Mouse (Mus musculus): Measurements from ENCODE around the gene Syndig1.

The Syndig1 gene

DNA sequence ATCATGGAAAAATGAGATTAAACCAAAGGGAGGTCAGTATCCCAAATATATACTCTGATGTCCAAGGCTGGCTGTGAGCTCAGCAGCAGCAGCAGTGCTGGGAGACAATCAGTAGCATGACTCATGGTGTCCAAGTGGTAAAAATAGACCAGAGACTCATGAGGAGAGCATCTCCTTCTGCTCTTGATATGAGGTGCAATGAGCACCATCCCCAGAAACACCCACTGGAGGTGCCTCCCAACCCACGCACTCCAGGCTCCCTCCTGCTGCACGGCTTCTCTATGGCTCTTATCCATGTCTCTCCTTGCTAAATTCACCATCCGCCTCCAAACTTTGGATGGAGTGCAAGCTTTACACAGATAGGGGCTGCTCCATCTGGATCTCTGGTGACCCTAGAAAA is 44.3 kb downstream of the Syndig1 start:
- no peak for DNase-seq (ENCODE audit: extremely low read depth, low read depth)

DNA sequence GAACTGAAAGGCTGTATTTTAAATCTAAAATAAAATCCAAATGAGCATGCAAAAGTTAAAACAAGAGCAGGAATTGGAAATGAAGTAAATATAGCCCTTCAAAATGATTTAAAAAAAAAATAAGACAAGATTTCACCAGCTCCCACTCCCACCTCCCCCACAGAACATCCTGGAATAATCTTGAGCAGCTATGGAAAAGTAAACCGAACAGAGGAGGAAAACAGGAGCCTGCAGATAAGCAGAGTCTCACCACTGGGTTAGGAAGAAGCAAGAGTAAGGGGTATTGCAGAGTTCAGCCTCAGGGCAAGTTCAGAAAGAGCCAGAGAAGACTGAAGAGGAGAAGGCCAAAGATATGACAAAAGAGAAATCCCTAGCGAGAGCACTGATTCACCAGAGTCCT is 48.9 kb downstream of the Syndig1 start:
- DNase-seq (ENCODE audit: extremely low read depth, low read depth) = no peak

DNA sequence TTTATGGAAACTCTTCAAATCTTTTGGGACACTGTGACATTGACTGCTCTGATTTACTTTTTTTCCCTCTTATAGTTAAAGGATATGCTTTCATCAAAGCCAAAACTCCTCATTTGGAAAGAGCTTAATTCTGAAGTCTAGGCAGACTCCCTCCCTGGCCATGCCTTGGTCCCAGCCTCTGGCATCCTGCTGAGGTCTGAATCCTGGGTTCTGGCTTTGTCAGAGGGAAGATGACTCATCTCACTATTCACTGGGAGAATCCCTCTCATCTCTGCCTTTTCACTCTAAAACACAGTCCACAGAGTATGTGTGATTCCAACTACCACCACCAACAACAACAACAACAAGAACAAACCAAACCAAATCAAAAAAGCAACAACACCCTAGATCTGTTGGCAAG is 58.6 kb downstream of the Syndig1 start:
- no peak for DNase-seq (ENCODE audit: extremely low read depth, low read depth)

DNA sequence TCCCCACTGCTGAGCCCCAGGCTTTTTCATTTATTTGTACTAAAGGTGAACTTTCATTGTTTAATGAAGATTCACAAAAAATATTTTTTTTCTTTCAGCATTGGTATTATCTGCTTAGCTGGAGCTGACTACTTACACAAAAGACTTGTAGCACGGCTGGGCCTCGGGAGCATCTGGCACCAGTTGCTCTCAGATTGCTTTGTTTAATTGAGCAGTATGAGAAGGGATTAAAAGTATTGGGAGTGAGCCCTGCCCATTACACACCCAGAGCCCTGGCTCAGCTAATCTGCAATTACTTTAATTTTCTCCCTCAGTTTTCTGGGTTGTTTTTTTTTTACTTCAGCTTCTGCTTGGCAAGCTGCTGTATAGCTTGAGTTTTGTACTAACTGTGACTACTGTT is 62.6 kb downstream of the Syndig1 start:
- no peak for DNase-seq (ENCODE audit: extremely low read depth, low read depth)

DNA sequence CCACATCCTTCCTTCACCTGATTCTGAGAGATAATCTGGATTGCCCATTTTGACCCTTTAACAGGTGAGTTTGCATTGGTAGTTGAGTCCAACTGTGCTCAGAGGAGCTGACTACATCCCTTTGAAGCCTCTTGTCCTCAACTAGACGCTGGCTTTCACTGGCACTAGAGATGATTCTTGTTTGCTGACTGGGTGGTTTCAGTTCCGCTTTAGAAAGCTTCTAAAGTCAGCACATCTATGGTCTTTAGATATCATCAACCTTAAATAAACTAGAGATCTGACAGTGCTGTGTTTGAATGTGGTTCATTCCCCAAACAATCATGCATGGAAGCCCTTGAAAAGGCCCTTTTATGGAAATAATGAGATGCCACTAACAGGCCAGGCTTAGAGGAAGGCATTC is 67.3 kb downstream of the Syndig1 start:
- DNase-seq (ENCODE audit: extremely low read depth, low read depth) = no peak

DNA sequence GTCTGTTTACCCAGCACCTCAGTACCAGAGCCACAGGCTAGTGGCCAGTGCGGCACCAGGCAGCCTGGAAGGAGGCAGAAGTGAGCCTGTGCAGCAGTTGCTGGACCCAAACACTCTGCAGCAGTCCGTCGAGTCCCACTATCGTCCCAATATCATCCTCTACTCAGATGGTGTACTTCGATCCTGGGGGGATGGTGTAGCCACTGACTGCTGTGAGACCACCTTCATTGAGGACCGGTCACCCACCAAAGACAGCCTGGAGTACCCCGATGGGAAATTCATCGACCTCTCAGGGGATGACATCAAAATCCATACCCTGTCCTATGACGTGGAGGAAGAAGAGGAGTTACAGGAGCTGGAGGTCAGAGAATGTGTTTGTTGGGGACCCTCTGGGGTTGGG is 70.6 kb downstream of the Syndig1 start:
- no peak for DNase-seq (ENCODE audit: extremely low read depth, low read depth)

DNA sequence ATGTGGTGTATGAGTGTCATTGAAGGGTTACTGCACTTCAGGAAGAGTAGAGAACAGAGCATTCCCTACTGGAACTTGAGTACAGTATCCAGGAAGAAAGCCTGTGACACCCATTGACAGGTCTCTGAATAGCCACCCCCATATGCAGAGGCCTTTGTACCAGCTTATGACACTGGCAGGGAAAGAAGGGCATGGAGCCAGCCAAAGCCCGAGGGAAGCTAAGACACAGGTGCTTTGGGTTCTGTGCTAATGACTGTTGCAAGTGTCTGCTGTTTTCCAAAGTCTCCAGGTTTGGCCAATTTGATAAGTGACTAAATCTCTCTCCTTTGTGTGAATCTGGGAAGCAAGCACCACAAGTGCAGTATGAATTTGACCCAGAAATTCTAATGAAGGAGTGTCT is 71.6 kb downstream of the Syndig1 start:
- no peak for DNase-seq (ENCODE audit: extremely low read depth, low read depth)

DNA sequence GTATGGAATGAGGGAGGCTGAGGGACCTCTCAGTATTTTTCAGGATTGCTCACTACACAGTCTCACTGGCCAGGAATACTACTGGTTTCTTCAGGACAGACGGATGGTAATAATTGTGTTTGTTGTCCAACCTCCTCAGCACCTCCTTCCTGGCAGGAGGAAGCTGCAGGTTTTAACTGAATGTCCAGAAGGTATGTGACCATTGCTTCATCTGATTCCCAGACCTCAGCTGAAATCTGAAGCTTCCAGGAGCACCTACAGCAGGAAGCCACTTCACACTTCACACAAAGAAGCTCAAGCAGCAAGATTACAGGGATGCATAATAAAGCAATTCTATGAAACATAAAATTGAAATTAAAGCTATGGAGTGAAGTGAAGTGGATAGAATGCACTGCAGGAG is 75.4 kb downstream of the Syndig1 start:
- DNase-seq (ENCODE audit: extremely low read depth, low read depth) = no peak

DNA sequence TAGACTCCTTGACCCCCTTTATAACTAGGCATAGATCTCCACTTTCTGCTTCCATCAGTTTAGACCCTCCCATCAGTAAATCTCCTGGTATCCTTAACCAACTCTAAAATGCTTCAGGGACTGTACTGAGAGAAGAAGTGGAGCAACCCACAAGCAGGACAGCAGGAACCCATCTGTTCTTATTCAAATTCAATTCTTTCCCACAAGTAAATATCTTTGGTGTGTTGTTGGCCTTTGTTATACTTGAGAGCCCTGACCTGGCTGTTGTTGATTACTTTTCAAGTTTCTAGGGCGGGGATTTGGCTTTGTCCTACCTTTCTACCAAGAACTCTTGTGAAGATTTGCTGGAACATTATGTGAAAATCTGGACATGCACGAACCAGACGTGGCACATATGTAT is 77.7 kb downstream of the Syndig1 start:
- no peak for DNase-seq (ENCODE audit: extremely low read depth, low read depth)

DNA sequence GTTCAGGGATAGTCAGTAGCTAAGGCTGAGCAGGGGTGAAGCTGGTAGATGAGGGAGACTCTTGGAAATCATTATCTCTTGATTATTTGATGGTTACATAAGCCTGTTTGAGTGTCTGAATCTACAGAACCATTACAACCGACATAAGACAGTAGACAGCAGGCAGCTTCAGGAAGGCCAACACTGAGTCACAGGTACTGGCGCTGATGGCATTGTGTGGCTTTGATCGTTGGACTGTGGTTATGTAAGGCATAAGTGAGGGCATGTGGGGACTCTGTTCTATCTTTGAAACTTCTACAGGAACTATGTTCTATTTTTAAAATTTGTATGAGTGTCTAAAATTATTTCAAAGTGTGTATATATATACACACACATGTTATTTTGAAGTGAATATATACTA is 88.2 kb downstream of the Syndig1 start:
- DNase-seq (ENCODE audit: extremely low read depth, low read depth) = no peak

DNA sequence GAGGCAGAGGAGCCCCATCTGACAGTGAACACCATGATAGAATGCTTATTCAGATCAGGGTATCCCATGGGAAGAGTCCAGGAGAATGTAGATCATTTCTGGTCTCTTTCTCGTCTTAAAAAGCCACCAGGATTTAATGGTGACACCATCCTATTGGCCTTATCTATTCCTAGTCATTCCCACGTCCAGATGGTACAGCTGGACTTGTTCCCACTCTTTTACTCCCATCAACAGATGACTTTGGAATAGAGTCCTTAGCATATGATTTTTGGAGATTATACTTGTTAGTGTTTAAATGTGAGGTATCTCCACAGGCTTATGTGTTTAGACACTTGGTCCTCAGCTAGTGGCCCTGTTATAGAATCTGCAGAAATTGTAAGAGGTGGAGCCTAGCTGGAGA is 94.5 kb downstream of the Syndig1 start:
- no peak for DNase-seq (ENCODE audit: extremely low read depth, low read depth)

DNA sequence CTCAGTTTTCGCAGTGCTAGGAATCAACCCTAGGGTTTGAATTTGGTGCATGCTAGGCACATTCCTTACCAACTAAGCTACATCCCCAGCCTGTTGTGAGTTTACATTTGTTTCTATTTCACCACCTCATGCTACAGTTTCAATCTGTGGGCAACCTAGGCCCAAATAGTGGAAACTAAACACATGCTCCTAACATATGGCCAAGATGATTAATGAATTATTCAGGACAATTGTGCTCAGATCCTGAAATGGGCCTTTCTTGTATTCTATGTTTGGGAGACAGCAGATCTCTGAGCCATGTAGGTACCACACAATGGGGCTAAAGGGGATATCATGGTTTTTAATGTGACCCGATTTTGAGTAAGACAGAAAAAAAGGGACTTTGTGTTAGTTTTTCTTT is 96.9 kb downstream of the Syndig1 start:
- DNase-seq (ENCODE audit: extremely low read depth, low read depth) = no peak

DNA sequence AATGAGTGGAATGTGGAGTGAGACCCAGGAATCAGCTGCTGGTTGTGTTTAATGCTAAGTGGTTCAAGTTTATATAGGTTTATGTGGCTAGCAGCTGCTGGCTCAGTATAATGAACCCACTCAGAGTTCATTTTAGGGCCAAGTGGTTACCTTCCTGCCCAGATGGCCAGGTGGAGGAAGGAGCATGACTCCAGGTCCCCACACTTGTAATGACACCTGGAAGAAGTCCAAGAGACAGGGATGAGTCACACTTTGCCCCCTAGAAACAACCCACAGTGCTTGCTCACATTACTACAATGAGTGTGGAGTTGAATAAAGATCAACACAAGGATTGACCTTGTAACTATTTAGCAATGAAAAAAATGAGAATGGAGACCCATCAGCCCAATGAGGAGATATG is 98.0 kb downstream of the Syndig1 start:
- no peak for DNase-seq (ENCODE audit: extremely low read depth, low read depth)

DNA sequence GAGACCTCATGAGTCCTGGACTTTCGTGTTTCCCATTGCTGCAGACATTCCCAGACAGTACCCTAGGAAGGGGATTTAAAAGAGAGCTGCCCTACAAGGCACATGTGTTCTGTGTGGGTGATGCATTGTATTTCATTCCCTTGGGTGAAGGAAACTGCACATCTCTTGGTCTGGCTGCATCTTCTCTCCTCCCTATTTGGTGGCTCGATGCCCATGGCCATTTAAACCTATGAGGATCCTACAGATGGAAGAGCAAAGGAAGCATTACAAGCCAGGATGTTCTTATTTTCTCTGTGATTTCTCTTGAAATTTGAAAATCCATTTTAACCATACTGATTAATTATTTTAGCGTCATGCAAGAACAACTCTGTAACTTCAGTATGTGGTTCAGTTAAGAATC is 98.5 kb downstream of the Syndig1 start:
- no peak for DNase-seq (ENCODE audit: extremely low read depth, low read depth)

DNA sequence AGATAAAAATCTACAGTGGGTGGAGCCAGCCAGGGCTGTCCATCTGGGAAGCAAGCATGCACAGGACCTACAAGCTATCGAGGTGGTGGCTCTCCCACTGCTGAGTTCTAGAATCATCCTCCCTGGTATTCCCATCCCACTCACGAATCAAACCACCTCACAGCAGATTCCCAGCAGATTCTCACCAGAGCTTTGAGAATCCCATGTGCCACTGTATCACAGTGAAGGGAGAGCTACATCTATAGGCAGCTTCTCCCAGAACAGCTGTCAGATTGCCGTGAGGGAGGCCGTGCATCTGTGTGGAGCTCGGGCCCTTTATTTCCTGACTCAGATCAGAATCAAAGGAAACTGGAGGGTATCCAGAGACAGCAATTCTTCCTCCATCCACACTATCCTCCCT is 101.0 kb downstream of the Syndig1 start:
- no peak for DNase-seq (ENCODE audit: extremely low read depth, low read depth)

DNA sequence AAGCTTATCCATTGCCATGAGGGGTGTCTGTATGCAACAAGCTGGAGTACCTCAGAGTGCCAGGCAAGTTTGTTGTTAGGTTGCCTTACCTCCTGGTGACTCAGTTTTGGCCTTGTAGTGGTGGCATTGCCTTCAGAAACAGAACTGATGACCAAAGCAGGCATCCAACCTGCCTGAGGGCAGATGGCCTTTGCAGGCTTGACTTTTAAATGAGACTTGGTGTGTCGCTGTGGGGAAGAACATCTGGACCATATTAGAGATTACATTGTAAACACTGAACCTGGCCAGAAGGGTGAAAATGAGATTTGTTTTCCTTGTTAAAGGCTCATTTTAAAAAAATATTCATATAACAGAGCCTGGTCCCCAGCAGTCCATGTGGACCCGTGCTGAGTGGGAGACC is 102.1 kb downstream of the Syndig1 start:
- DNase-seq (ENCODE audit: extremely low read depth, low read depth) = no peak

DNA sequence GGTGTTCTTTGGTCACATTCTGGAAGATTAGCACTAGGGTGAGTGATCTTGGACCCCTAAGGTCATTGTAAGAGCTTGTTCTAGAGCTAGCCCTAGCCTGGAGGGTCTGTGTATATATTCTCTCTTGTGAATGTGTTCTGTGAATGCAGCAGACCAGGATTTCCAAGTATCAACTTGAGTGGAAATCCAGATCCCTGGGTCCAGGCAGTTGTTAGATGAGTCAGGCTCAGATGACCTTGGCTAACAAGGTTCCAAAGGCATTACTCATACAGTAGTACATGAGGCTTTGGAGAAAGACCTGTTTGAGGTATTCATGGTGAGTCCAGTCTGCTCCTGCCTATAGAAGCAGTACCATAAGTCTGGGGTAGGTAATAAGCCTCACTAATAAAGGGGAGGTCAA is 103.1 kb downstream of the Syndig1 start:
- no peak for DNase-seq (ENCODE audit: extremely low read depth, low read depth)

DNA sequence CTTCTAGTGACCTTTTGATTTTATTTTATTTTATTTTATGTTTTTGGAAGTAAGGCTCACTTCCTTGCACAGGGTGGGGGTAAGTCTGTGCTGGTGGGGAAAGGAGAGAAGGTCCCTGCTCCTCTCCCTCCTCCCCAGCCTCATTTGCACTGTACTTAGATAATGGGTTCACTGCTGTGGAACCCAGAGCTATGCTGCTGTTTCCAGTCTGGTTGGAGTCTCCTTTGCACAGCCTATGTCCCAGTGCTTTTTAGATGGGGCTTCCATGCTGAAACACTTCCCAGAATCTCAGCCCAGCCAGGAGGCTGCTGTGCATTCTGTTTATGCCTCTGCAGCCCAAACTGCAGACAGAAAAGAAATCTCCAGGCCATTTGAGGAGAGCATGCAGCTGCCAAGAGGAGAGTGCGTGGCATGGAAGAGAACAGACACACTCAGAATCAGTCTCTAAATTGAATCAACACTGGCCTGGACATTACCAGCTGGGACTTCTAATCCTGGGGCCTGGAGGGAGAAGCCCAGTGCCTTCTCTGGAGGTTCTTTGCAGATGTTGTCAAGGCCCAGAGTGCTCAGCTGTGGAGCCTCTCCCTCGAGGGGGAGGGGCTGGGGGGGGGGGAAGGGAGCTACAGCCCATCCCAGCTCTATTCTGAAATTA is 104.4 kb downstream of the Syndig1 start:
- no peak for DNase-seq (ENCODE audit: extremely low read depth, low read depth)

DNA sequence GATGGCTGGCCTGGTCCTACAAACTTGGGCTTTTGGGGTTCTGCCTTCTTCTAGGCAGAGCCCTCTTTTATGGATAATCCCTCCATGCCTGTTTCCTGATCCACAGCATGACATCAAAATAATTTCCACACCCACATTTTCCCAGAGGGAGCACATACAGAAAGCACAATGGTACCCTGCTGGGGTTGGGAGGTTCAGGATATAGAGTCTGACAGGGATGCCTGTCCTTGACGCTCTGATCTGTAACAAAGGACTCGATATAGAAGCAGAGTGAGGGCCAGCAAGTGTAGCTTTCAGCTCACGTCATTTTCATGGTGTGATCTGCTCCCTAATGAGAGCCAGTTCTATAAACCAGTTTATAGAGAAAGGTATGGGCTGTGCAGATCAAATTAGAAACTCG is 105.1 kb downstream of the Syndig1 start:
- no peak for DNase-seq (ENCODE audit: extremely low read depth, low read depth)

DNA sequence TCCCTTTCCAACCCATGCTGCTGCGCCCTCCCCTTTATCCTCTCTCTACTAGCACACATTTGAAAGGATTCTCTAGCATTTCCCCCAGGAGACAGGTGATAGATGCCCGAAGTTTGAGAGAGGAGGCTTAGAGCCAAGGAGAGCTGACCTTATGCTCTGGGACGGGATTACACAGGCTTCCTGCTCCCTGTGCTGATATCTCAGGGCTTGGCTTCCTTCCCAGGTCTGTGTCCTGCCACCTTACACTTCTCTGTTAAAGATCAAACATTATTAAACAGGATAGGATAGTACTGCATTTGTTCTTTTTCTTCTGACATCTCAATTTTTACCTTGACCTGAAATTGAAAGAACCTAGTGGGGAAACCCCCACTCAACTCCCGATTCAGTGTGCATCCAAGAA is 109.8 kb downstream of the Syndig1 start:
- no peak for DNase-seq (ENCODE audit: extremely low read depth, low read depth)

DNA sequence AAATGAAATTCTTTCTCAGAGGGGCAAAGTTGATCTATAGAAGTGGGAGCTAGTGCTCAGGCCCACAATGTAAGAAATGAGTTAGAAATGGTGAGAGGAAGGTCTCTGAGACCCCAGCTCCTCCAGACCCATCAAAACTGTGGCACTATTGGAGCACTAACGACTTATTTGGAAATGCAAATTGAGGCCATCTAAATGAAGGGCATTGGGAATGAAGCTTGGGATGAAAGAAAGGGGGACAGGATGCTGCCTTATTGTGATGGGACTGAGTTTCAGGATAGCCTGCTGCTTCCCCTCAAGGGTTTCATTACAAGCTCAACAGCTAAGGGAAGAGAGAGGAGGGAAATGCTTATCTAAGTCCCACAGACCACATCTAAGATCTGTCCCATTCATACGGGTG is 110.6 kb downstream of the Syndig1 start:
- DNase-seq (ENCODE audit: extremely low read depth, low read depth) = no peak

DNA sequence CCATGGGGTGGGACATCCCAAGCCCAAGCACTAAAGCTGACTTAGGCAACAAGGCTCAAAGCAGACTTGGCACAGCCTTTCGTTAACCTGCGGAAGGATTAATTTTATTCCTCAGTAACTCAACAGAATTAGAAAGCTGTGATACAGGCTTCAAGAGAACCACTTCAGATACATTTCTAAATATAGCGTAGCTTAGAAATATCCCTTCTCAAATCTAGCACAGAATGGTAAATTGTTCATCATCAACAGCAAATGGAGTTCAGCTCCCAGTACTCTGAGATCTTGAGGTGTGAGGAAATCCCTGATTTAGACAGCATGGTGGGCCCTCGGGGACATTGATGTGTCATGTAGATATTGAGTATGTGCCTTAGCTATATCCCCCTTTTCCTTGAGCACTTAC is 121.6 kb downstream of the Syndig1 start:
- DNase-seq (ENCODE audit: extremely low read depth, low read depth) = no peak

DNA sequence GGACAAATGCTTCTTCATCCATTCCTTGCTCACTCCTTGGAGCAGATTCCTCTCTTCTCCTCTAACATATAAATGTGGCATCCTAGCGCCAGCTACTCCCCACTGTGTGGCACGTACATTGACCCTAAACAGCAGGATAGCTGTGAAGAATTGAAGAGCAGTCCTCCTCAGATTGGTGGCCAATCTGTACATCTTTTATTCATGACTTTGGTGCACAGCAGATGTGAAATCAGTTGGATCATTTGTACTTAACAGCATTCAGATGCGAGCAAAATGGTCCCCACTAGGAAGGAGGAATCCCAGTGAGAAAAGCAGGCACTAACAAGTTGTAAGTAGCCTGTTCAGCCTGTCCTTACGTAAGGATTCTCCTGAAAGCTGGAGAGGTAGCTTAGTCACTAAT is 142.0 kb downstream of the Syndig1 start:
- no peak for DNase-seq (ENCODE audit: extremely low read depth, low read depth)

DNA sequence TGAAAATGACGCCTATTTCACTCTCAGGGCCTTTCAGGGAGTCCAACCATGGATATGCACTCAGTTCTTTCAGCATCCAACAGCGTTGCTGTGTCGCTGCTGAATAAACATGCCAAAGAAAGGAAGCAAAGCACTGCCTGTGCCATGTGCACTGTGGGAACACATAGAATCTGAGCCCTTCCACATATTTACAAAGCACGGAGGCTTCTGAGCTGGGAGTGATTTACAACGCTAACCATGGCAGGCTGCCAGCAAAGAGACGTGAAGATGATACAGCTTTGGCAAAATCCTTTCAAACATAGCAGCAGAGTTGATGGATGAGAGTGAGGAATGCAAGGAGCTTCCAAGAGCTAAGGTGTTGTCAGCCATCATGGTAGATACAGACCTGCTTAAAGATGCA is 144.6 kb downstream of the Syndig1 start:
- no peak for DNase-seq (ENCODE audit: extremely low read depth, low read depth)

Data from MEL-GATA-1-ER (cell line).